In genomic region chr1:89580031-89580998, GRCm38 (mm10) we compare ENCODE assay signal across 8 mouse cellular contexts.
A peak's percentile ranks its signal among the peaks of the same experiment; 100 is the strongest.
DNase-seq lines count a peak whose midpoint lies in the region; ATAC-seq lines count a peak whose summit lies in the region.

No protein-coding gene starts in this region.

- ATAC-seq in CD4-positive, CD25-positive, alpha-beta regulatory T cell, adult 4 months = no peak
- peak; percentile 66 for ATAC-seq in limb, embryonic 13.5 days (ENCODE audit: low FRiP score, low read depth)
- peak; percentile 78 for ATAC-seq in midbrain, embryonic 15.5 days (replicated peaks)

- H3K9me3 ChIP-seq in embryonic facial prominence, embryonic 10.5 days = no peaks in the 10 kb centered on the region
- H3K9me3 ChIP-seq in limb, embryonic 13.5 days = no peaks in the 10 kb centered on the region
- H3K9me3 ChIP-seq in midbrain, embryonic 15.5 days = no peaks in the 10 kb centered on the region

- H3K4me3 ChIP-seq in embryonic facial prominence, embryonic 10.5 days = peak overlapping the region; percentile 84
- H3K4me3 ChIP-seq in limb, embryonic 13.5 days = peak overlapping the region; percentile 72
- H3K4me3 ChIP-seq in midbrain, embryonic 15.5 days = peak overlapping the region; percentile 90

- DNase-seq in CD4-positive, CD25-positive, alpha-beta regulatory T cell, adult 2 months (ENCODE audit: low read depth, low spot score) = peak; percentile 17
- peak; percentile 88 for DNase-seq in embryonic facial prominence, embryonic 10.5 days (ENCODE audit: low spot score)
- peak; percentile 87 to 89 for DNase-seq in heart, adult 18-20 months
- peak; percentile 56 to 64 for DNase-seq in kidney, adult 8-10 months
- DNase-seq in telencephalon, adult 2 months (ENCODE audit: low read depth, low spot score) = peak; percentile 73

- peak overlapping the region; percentile 78 for H3K9ac ChIP-seq in limb, embryonic 13.5 days
- peak overlapping the region; percentile 90 for H3K9ac ChIP-seq in midbrain, embryonic 15.5 days

- peak overlapping the region; percentile 84 for H3K27ac ChIP-seq in embryonic facial prominence, embryonic 10.5 days (replicated peaks)
- 0 out of 2 replicates have a peak overlapping the region, but pooled peaks have one; percentile 3 for H3K27ac ChIP-seq in limb, embryonic 13.5 days
- H3K27ac ChIP-seq in midbrain, embryonic 15.5 days = peak overlapping the region; percentile 96

- 1% methylated on average over 146 of the region's 146 CpGs for WGBS in embryonic facial prominence, embryonic 10.5 days
- WGBS in limb, embryonic 13.5 days = under 1% methylated on average over 144 of the region's 146 CpGs
- under 1% methylated on average over 123 of the region's 146 CpGs for WGBS in midbrain, embryonic 15.5 days

- no peaks in the 10 kb centered on the region for H3K36me3 ChIP-seq in embryonic facial prominence, embryonic 10.5 days (replicated peaks)
- H3K36me3 ChIP-seq in limb, embryonic 13.5 days = no peaks in the 10 kb centered on the region
- no peaks in the 10 kb centered on the region for H3K36me3 ChIP-seq in midbrain, embryonic 15.5 days (replicated peaks)

- H3K4me1 ChIP-seq in embryonic facial prominence, embryonic 10.5 days = peaks cover 68% of the 10 kb centered on the region
- peaks cover 55% of the 10 kb centered on the region for H3K4me1 ChIP-seq in limb, embryonic 13.5 days
- H3K4me1 ChIP-seq in midbrain, embryonic 15.5 days = peaks cover 71% of the 10 kb centered on the region

- H3K4me2 ChIP-seq in limb, embryonic 13.5 days (replicated peaks) = peak overlapping the region; percentile 100
- H3K4me2 ChIP-seq in midbrain, embryonic 15.5 days = peak overlapping the region; percentile 94

- H3K27me3 ChIP-seq in embryonic facial prominence, embryonic 10.5 days (replicated peaks; ENCODE audit: low read depth, poor library complexity, severe bottlenecking) = peaks cover 29% of the 10 kb centered on the region
- H3K27me3 ChIP-seq in limb, embryonic 13.5 days = peaks cover 26% of the 10 kb centered on the region
- no peaks in the 10 kb centered on the region for H3K27me3 ChIP-seq in midbrain, embryonic 15.5 days (replicated peaks)

Comparison
In these comparisons a context has a peak if more than half of its experiments do, and no peak if none do; other contexts are left out.
1. DNase-seq: peak in every context shown above with its lines; median percentile 88 in embryonic facial prominence, embryonic 10.5 days; 88 in heart, adult 18-20 months; 73 in telencephalon, adult 2 months; 60 in kidney, adult 8-10 months; 17 in CD4-positive, CD25-positive, alpha-beta regulatory T cell, adult 2 months.
2. H3K27ac ChIP-seq: peak in every context shown above with its lines; median percentile 96 in midbrain, embryonic 15.5 days; 84 in embryonic facial prominence, embryonic 10.5 days; 3 in limb, embryonic 13.5 days.